Mouse (Mus musculus): ENCODE results near the gene Olfr449. TPM values are rescaled to one million over a fixed set of nuclear protein-coding genes. Genes with fewer than 3 reads are reported as not detected.

Gene Olfr449
- total RNA-seq (2021): not detected
- long read RNA-seq, experiment 1: 0 reads
- long read RNA-seq, experiment 2: 0 reads

DNA sequence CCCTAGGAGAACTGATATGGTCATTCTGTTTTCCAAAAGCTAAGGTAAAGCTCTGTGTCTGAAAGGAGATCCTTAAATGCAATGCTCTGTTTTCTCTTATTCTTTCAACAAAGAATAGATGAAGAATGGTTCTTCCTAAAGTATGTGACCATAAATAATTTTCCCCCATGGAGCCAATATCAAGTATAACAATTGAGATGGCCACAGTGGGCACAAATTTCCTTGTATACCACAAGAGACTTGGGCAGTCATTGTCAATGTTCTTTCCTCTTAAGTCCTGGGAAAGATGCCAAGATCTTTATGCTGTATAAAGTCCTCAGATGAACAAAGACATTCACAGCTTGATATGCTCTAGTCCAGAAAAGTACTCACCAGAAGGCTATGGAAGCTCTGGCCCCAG lies at the start of gene Olfr449:
TSS of gene Olfr449 (plus strand) at position 301 of the 400 bp plus-strand sequence.
- DNase-seq: no peak
- intact Hi-C loops (cut with DNase I; ENCODE audit: low total_unique reads): no loop called here

DNA sequence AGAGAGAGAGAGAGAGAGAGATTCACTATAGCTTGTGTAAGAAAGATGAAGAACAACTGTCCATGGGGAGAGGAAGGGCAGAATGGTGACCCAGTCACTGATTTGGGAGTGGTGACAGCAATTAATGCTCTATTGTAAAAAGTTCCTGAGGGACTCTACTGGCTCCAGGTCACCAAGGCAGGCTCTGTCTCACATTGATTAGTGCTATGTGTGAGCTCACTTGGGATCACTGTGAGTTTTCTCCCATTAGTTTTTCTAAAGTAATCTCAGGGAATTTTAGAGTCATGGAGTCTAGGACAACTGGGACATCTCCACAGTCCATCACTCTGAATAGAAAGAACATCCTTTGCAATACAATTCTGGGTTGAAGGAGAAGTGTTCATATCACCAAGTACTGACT lies 49.4 kb upstream of the Olfr449 start, which contains the start of gene Olfr452:
TSS of gene Olfr452 (plus strand) at position 301 of the 400 bp plus-strand sequence.
- DNase-seq: no peak
- intact Hi-C loops (cut with DNase I; ENCODE audit: low total_unique reads): no loop called here

DNA sequence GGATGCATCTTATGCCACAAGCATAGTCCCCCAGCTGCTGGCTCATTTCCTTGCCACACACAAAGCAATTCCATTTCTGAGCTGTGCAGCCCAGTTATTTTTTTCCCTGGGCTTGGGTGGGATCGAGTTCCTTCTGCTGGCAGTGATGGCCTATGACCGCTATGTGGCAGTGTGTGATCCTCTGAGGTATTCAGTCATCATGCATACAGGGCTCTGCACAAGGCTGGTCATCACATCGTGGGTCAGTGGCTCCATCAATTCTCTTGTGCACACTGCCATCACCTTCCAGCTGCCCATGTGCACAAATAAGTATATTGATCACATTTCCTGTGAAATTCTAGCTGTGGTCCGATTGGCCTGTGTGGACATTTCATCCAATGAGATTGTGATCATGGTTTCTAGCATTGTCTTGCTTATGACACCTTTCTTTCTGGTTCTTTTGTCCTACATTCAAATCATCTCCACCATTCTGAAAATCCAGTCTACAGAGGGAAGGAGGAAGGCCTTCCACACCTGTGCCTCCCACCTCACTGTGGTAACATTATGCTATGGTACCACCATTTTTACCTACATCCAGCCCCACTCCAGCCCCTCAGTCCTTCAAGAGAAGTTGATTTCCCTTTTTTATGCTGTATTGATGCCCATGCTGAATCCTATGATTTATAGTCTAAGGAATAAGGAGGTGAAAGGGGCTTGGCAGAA lies 43.8 kb upstream of the Olfr449 start:
- intact Hi-C loops (cut with DNase I; ENCODE audit: low total_unique reads): no loop called here
- no peak for DNase-seq

DNA sequence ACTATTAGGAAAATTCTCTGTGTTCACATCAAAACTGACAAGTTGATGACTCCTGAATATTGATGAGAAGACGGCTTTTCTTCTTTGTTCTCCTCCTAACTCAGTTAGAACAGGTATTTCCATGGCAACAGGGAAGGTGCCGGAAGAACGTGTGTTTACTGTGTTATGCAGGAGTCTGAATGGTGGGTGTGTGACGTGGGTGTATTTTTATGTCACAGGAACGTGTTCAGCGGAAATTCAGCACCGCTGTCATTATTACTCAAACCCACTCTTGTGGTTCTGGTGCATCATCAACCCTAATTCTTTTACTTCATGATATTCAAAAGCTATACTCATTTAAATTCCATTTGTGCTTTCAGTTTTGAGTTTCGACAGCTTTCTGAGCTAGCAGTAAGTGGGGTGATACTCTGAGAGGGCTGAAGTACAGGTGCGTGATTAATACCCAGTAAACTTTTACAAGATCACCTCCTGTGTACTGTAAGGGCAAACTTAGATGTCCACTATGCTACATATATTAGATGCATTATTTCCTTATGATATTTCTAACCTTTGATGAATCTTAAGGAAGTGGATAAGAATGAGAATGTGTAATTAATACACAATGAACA lies 43.1 kb upstream of the Olfr449 start:
- intact Hi-C loops (cut with DNase I; ENCODE audit: low total_unique reads): no loop called here
- DNase-seq: no peak

DNA sequence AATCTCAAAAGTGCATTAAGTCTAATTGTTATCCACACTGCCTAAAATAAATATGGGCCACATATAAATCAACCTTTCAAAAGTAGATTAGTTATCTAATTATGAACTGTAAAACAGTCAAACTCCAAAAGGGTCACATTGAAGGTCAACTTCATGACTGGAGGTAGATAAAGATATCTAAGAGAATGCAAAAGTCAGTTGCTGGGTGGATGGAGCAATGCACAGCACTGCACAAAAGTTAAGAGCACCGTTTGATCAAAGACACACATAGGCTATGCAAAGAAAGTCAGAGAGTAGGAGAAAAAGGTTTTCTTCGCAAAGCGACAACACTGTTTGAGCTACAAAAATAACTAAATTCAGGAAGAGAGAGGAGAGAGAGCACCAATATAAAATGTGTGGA lies 39.2 kb upstream of the Olfr449 start:
- no peak for DNase-seq
- intact Hi-C loops (cut with DNase I; ENCODE audit: low total_unique reads): no loop called here

DNA sequence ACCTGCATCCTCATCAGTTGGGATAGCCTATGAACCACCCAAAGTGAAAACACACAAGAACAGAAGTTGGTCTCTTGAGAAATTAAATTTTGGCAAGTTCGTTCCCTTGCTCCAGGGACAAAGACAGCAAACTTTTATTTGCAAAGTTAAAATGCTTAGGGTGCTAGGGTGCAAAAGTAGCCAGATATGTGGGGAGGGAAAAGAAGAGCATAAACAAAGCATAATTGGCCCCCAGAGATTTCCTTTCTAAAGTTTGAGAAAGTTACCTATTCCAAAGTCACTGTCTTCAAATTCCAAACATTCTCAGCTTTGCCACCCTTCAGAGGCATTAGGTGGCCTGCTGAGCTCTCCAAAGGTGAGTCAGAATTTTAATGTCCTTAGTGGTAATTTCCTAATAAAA lies 22.5 kb upstream of the Olfr449 start, which contains the start of gene Olfr450:
TSS of gene Olfr450 (plus strand) at position 301 of the 400 bp plus-strand sequence.
- no peak for DNase-seq
- intact Hi-C loops (cut with DNase I; ENCODE audit: low total_unique reads): no loop called here

DNA sequence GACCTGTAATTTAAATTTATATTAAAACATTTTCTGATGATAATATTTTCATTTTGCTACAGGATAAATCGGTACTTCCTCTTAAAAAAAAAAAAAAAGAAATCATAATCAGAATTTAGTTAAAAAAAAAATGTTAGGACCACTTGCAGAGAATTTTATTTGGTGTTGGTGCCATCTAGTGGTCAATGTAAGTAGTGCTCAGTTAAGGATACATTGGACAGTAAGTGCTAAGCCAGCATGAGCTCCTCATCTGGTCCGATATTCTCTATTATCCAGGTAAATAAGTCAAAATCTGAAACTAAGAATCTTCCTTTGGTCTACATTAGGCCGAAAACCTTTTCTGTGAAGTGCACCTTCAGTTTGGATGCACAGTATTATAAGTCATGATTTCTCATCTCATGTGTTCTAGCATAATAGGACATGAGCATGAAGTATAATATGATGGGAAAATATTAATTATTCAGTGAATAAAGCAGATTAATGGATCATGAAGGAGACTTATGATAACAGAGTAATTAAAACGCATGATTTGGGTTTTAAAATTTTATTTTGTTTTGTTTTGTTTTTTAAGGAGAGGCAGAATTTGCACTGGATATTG lies 26.1 kb downstream of the Olfr449 start:
- intact Hi-C loops (cut with DNase I; ENCODE audit: low total_unique reads): loop anchor here (10.0 kb wide), 1 partner anchor 256 kb away; no protein-coding TSS in a partner anchor
- no peak for DNase-seq

DNA sequence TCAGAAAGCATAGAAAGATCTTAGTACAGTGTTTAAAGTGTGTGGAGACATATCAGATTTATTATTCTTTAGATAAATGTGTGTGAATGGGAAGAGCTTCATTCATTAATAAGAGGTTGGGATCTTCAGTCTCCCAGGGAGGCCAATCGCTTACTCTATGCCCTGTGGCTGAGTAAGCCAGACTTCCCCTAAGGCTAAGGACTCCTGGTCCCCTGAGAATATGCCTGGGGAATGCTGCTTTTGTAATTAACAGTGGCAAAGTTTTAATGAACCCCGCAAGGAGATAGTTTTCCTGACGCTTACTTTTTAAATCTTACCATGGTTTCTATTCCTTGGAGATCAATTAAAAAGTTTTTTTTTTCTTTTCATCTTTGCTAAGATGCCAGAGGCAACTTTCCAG lies 35.5 kb downstream of the Olfr449 start:
- intact Hi-C loops (cut with DNase I; ENCODE audit: low total_unique reads): loop anchor here (10.0 kb wide), 1 partner anchor 265 kb away; no protein-coding TSS in a partner anchor

DNA sequence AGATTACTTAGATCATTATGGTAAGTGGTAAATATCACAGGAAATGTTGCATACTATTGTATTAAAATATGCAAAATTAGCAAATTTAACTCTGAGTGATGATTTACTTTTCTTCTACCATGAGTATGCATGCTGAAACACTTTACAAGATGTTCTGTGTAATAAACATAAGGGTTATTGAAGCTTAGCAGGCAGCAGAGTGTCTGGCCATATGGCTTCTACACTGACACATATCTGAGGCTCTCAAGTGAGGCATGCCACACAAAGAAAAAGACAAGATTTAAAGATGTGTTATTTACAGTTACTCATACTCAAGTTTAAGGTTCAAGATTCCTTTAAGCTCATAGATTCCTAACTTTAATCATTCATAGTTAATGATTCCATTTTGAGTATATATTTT lies 42.1 kb downstream of the Olfr449 start:
- DNase-seq: no peak
- intact Hi-C loops (cut with DNase I; ENCODE audit: low total_unique reads): no loop called here

More for the DNA sequence above, 35.5 kb downstream of the Olfr449 start:
- DNase-seq: no peak

Other genes starting within 250 kb of the Olfr449 start
- not detected for gene Tcaf3, start 236.7 kb upstream of the Olfr449 start, total RNA-seq (2021)
- gene Tcaf2, start 189.1 kb upstream of the Olfr449 start, total RNA-seq (2021): 1 to 10 TPM; 4.4 to 4.6 TPM
- 10 to 100 TPM; 11.2 to 15.0 TPM for gene Tcaf1, start 124.3 kb upstream of the Olfr449 start, total RNA-seq (2021)
- gene Olfr453, start 95.0 kb upstream of the Olfr449 start, total RNA-seq (2021): not detected
- not detected for gene Olfr38, start 78.0 kb upstream of the Olfr449 start, total RNA-seq (2021)
- not detected for gene Olfr452, start 49.3 kb upstream of the Olfr449 start, total RNA-seq (2021)
- gene Olfr450, start 22.4 kb upstream of the Olfr449 start, total RNA-seq (2021): not detected
- not detected for gene Olfr448, start 56.1 kb downstream of the Olfr449 start, total RNA-seq (2021)
- gene Olfr447, start 74.5 kb downstream of the Olfr449 start, total RNA-seq (2021): not detected
- not detected for gene Olfr446, start 87.0 kb downstream of the Olfr449 start, total RNA-seq (2021)
- gene Olfr444, start 114.7 kb downstream of the Olfr449 start, total RNA-seq (2021): not detected

Measured in gastrocnemius, postnatal 14 days (tissue).